Comparison of ENCODE assay signal across 8 mouse cellular contexts in the genomic region with DNA sequence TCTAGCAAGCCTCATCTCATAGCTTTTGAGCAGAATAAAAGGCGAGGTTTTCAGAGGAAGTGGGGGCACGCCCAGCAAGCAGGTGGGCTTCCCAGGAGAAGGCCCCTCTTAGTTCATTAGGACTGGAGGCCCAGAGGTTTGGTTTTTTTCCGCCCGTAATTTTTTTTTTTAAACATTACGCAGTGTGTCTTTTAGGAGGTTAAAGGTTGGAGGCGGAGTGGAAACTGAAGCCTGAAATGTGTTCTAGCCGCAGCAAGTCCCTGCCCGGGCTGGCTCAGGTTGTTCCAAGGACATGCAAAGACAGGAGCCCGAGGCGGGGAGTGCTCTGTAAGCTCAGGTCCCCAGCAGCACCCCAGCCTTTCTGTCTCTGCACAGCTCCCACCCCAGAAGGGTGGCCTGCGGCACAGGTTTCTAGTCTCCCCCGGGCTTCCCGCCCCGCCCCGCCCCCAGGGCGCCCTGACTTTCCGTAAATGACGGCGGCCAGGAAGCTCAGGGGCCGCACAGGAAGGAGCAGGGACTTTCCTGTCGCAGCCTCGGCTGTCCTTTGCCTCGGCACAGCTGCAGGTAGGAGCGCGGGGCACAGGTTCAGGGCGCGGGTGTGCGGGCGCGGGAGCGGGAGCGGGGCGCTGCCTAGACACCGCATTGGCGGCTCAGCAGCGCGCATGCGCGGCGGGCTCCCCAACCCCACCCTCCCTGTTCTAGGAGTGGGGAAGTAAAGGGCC. TPM values are rescaled to one million over a fixed set of nuclear protein-coding genes. Genes with fewer than 3 reads are reported as not detected.
A peak's percentile ranks its signal among the peaks of the same experiment; 100 is the strongest.
DNase-seq lines count a peak whose midpoint lies in the region; ATAC-seq and TF ChIP-seq lines count a peak whose summit lies in the region.

A gene (plus strand): TSS at position 277 of the 722 bp plus-strand sequence.

- WGBS in midbrain, embryonic 10.5 days = 4% methylated on average over 40 of the region's 40 CpGs
- WGBS in stomach, embryonic 15.5 days = 2% methylated on average over 40 of the region's 40 CpGs

- TF ChIP-seq CTCF in bone marrow macrophage, adult 2 months (IDR thresholded peaks at IDR 0.05; ENCODE audit: low read depth, low read length) = no peak

- no peak for TF ChIP-seq POLR2A in bone marrow macrophage, adult 2 months (IDR thresholded peaks at IDR 0.05; ENCODE audit: borderline replicate concordance, low read depth, low read length)

- peak within 1 kb of the TSS; percentile 65 for H3K27ac ChIP-seq in bone marrow macrophage, adult 2 months (ENCODE audit: insufficient read depth, low read depth, low read length)
- peak within 1 kb of the TSS; percentile 79 for H3K27ac ChIP-seq in midbrain, embryonic 10.5 days (replicated peaks)
- peak within 1 kb of the TSS; percentile 92 for H3K27ac ChIP-seq in stomach, embryonic 15.5 days

- peak within 1 kb of the TSS; percentile 58 for H3K9ac ChIP-seq in stomach, embryonic 15.5 days

- DNase-seq in left cerebral cortex, adult 18-20 months (ENCODE audit: low spot score in 2 of 2) = peak; percentile 53 to 54
- DNase-seq in left cerebral cortex, adult 11 months (ENCODE audit: low spot score) = no peak
- DNase-seq in fat pad, adult 2 months (ENCODE audit: extremely low read depth, low read depth, low spot score) = peak; percentile 50
- DNase-seq in left cerebral cortex, postnatal 4 days = peak; percentile 64
- peak; percentile 55 for DNase-seq in midbrain, embryonic 10.5 days (ENCODE audit: low spot score)

- H3K27me3 ChIP-seq in midbrain, embryonic 10.5 days (ENCODE audit: low read depth, poor library complexity, severe bottlenecking) = peaks cover 83% of the 10 kb centered on the region
- peaks cover 30% of the 10 kb centered on the region for H3K27me3 ChIP-seq in stomach, embryonic 15.5 days (replicated peaks)

- intact Hi-C loops in left cerebral cortex, postnatal 4 days (cut with DNase I) = no loop called here

- peak; percentile 52 to 54 for ATAC-seq in hematopoietic stem cell, adult 5-6 weeks (replicated peaks in 1 of 2; ENCODE audit: insufficient read depth in 1 of 2, low FRiP score in 2 of 2, low TSS enrichment in 1 of 2, low read depth in 1 of 2, poor library complexity in 2 of 2, severe bottlenecking in 2 of 2)
- peak; percentile 36 for ATAC-seq in stomach, embryonic 15.5 days (ENCODE audit: insufficient read depth, low FRiP score, low read depth)

- peak within 1 kb of the TSS; percentile 81 for H3K4me2 ChIP-seq in stomach, embryonic 15.5 days

- H3K9me3 ChIP-seq in midbrain, embryonic 10.5 days (replicated peaks) = 0 out of 2 replicates have a peak, but pooled peaks cover 5% of the 10 kb centered on the region
- H3K9me3 ChIP-seq in stomach, embryonic 15.5 days = no peaks in the 10 kb centered on the region

- H3K4me3 ChIP-seq in bone marrow macrophage, adult 2 months (ENCODE audit: insufficient read depth, low read length) = peak within 1 kb of the TSS; percentile 93
- peak within 1 kb of the TSS; percentile 77 for H3K4me3 ChIP-seq in midbrain, embryonic 10.5 days
- H3K4me3 ChIP-seq in stomach, embryonic 15.5 days (replicated peaks) = peak within 1 kb of the TSS; percentile 74

- H3K4me1 ChIP-seq in bone marrow macrophage, adult 2 months (ENCODE audit: control insufficient read depth, insufficient read depth, low read length) = peaks cover 15% of the 10 kb centered on the region
- H3K4me1 ChIP-seq in midbrain, embryonic 10.5 days = peaks cover 41% of the 10 kb centered on the region
- H3K4me1 ChIP-seq in stomach, embryonic 15.5 days = peaks cover 13% of the 10 kb centered on the region

- no peaks in the 10 kb centered on the region for H3K36me3 ChIP-seq in midbrain, embryonic 10.5 days
- no peaks in the 10 kb centered on the region for H3K36me3 ChIP-seq in stomach, embryonic 15.5 days

RNA-seq across cellular contexts. Expression of the gene that starts here (rescaled TPM):
- 1 to 10 TPM; 4.8 to 5.0 TPM for total RNA-seq in left cerebral cortex, adult 18-20 months (2021)
- polyA plus RNA-seq in bone marrow macrophage, adult 2 months (2012; ENCODE audit: insufficient read depth, insufficient read length, missing spikeins) = 15.6 and 15.7 TPM in 2 replicates
- total RNA-seq in hematopoietic stem cell, adult 5-6 weeks (2017) = 32.8 and 34.1 TPM in 2 replicates
- total RNA-seq in left cerebral cortex, postnatal 4 days (2021) = 1 to 10 TPM; 4.5 to 5.5 TPM
- 2.8 and 3.7 TPM in 2 replicates for polyA plus RNA-seq in midbrain, embryonic 10.5 days (2016; fragmentation: Nextera tagmentation; extraction: Ambion mirVana)
- 9.1 and 9.6 TPM in 2 replicates for polyA plus RNA-seq in stomach, embryonic 15.5 days (2015; fragmentation: Nextera tagmentation; extraction: Ambion mirVana)
